Mouse (Mus musculus) embryonic facial prominence, embryonic 15.5 days (tissue): ENCODE measurements around the gene Mllt3. TPM values are rescaled to one million over a fixed set of nuclear protein-coding genes. Genes with fewer than 3 reads are reported as not detected.

ENCODE experiments used
- ATAC-seq: fragments of 200-750 bp; cut with Nextera tagmentation; 2 replicates; pipeline ENCODE4 v1.8.0; 2017; ENCODE audit warnings: low read depth, moderate TSS enrichment; ENCODE audit not compliant: insufficient number of reproducible peaks, low FRiP score, low TSS enrichment
- H3K27ac ChIP-seq: fragments of 300-500 bp; sonication (generic); replicated peaks from 2 replicates; pipeline ENCODE4 v1.5.1; 2015; ENCODE audit warnings: mild to moderate bottlenecking, inconsistent platforms
- H3K27me3 ChIP-seq: fragments of 300-500 bp; sonication (generic); 2 replicates; pipeline ENCODE4 v1.6.1; 2015; ENCODE audit warnings: inconsistent platforms
- H3K36me3 ChIP-seq: fragments of 300-500 bp; sonication (generic); 2 replicates; pipeline ENCODE4 v1.6.1; 2015; ENCODE audit warnings: mild to moderate bottlenecking, inconsistent platforms
- H3K4me1 ChIP-seq: fragments of 300-500 bp; sonication (generic); 2 replicates; pipeline ENCODE4 v1.6.1; 2015; ENCODE audit warnings: inconsistent platforms
- H3K4me2 ChIP-seq: fragments of 300-500 bp; sonication (generic); replicated peaks from 2 replicates; pipeline ENCODE4 v1.6.1; 2015; ENCODE audit warnings: mild to moderate bottlenecking, inconsistent platforms
- H3K4me3 ChIP-seq: fragments of 300-500 bp; sonication (generic); replicated peaks from 2 replicates; pipeline ENCODE4 v1.5.1; 2015; ENCODE audit warnings: mild to moderate bottlenecking, inconsistent platforms
- H3K9ac ChIP-seq: fragments of 300-500 bp; sonication (generic); 2 replicates; pipeline ENCODE4 v1.6.1; 2015; ENCODE audit warnings: inconsistent platforms
- H3K9me3 ChIP-seq: fragments of 300-500 bp; sonication (generic); replicated peaks from 2 replicates; pipeline ENCODE4 v1.6.1; 2016; ENCODE audit warnings: inconsistent platforms
- WGBS: fragments of 180-500 bp; shearing (Covaris S2); methylation state at CpG from one replicate; pipeline ENCODE4 v1.1.7; 2015; 5-methylcytosine and 5-hydroxymethylcytosine counted together
- polyA plus RNA-seq: library from polyadenylated mRNA; unstranded; fragments of >200 nt; fragmentation: Nextera tagmentation; extraction: Ambion mirVana; gene quantifications from 2 replicates; pipeline ENCODE4 v1.2.1, GENCODE M21; 2015

The Mllt3 gene
- polyA plus RNA-seq, 1 experiment from 2014 or later, result 56.4 TPM

DNA sequence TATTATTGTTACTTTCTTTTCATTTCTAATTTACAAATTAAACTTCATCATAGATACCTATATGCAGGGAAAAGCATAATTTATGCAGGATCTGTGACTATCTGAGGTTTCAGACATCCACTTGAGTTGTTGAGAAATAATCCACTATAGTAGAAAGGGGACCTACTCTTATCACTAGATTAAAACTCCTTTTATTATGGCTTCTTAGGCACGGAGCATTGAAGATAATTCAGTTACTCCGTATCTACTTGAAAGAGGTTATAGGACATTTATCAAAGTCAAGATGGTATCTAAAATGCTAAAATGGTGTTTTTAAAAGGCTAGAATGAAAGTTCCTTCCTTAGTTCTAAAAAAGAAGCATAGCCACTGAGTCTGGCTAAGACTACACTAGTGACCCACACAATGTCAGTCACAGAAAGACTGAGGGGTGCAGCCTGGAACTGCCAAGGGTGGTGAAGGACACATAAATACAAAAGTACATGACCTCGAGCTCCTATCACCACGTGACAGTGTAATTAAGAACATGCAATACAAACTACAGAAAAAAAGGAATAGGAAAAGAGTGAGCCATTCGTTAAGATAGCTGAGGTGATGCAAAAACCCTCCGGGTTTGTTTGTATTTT, 127.9 kb downstream of the Mllt3 start:
- Histone ChIP-seq H3K36me3 (no peaks in the 10 kb centered on the region), H3K4me3 (no peak overlapping the region), H3K4me1 (no peaks in the 10 kb centered on the region), H3K4me2 (no peak overlapping the region), H3K9ac (no peak overlapping the region), H3K9me3 (no peaks in the 10 kb centered on the region), H3K27me3 (no peaks in the 10 kb centered on the region), H3K27ac (no peak overlapping the region)
- 79% methylated on average over 6 of the region's 6 CpGs for WGBS
- ATAC-seq, result no peak

DNA sequence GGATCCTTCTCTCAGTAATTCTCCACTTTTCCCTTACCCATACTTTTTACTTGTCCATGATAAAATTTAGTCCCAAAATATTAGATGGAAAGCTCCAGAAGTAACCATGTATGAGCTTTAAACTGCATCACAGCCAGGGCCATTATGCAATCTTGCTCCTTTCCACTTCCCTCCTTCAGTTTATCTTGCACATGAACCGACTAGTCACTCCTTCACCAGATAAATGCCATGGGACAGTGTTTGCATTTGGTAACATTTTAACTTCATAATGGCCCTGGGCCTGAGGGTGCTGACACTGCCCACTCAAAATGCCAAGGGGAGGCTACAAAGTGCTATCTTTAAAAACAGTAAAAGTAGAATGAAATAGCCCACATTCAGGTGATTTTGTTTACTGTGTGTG, 128.4 kb downstream of the Mllt3 start:
- Histone ChIP-seq H3K36me3 (no peaks in the 10 kb centered on the region), H3K9ac (no peak overlapping the region), H3K27me3 (no peaks in the 10 kb centered on the region), H3K27ac (no peak overlapping the region), H3K4me3 (no peak overlapping the region), H3K9me3 (no peaks in the 10 kb centered on the region), H3K4me2 (no peak overlapping the region), H3K4me1 (no peaks in the 10 kb centered on the region)
- ATAC-seq, result no peak
- 62% methylated on average over 1 of the region's 1 CpGs for WGBS

DNA sequence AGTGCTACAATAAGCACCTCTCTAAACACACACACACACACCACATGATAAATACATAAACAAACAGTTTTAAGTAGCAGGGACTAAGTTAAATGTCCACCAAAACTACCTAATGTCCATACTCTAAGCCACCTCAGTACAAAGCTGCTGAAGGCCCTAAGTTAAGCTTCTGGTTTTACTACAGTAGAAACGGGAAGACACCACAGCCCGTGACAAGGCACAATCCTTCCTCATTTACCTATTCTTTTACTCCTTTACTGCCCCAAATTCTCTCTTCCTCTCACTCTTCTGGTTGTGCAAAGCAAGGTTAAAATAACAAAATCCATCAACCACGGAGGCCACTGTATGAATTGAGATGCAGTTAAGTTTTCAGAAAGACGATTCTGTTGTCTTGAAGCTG, 130.6 kb downstream of the Mllt3 start:
- no peak overlapping the region for H3K9ac ChIP-seq
- H3K9me3 ChIP-seq, result no peaks in the 10 kb centered on the region
- no peaks in the 10 kb centered on the region for H3K36me3 ChIP-seq
- H3K4me2 ChIP-seq, result no peak overlapping the region
- H3K27me3 ChIP-seq, result no peaks in the 10 kb centered on the region
- H3K4me3 ChIP-seq, result no peak overlapping the region
- ATAC-seq, result no peak
- no peaks in the 10 kb centered on the region for H3K4me1 ChIP-seq
- 85% methylated on average over 4 of the region's 4 CpGs for WGBS
- no peak overlapping the region for H3K27ac ChIP-seq

DNA sequence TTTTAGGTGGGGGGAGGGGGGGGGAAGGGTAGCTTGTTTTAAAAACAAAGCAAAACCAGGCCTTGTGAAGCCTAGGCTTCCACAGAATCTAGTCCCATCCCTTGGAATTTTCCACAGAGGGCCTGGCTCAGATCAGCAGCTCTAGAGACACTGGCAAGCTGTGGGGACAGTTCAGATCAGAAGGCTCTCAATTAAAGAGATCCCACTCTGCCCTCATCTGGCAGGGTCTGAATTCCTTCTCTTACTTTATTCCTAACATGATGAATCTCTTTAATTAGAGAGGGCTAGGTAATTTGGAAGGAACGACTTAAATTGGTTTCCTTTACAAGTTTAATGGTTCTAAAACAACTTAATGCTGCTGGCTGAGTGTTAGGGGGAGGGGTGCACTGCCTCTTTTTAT, 132.0 kb downstream of the Mllt3 start:
- H3K4me1 ChIP-seq, result no peaks in the 10 kb centered on the region
- H3K4me2 ChIP-seq, result no peak overlapping the region
- no peak overlapping the region for H3K27ac ChIP-seq
- no peaks in the 10 kb centered on the region for H3K27me3 ChIP-seq
- H3K9ac ChIP-seq, result no peak overlapping the region
- no peak for ATAC-seq
- no peak overlapping the region for H3K4me3 ChIP-seq
- WGBS, result 14% methylated on average over 1 of the region's 1 CpGs
- no peaks in the 10 kb centered on the region for H3K36me3 ChIP-seq
- H3K9me3 ChIP-seq, result no peaks in the 10 kb centered on the region

DNA sequence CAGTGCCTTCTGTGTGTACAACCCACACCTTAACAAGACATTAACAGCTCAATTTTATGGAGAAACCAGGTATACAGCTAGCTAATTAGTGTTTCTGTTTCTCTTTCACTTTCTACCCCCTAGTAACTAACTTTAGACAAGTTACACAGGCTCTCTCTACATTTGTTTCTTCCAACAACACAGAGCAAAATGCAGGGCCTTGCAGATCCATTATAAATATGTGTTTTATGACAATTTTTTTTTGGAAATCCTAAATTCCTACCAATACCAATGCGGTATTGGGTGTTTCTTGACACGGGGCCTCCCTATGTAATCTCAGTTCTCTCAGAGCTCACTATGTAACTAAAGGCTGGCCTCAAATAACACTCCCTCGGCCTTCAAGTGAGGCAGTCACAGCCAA, 139.7 kb downstream of the Mllt3 start:
- Histone ChIP-seq H3K9ac (no peak overlapping the region), H3K36me3 (no peaks in the 10 kb centered on the region), H3K4me2 (no peak overlapping the region), H3K4me1 (no peaks in the 10 kb centered on the region), H3K9me3 (no peaks in the 10 kb centered on the region), H3K4me3 (no peak overlapping the region), H3K27ac (no peak overlapping the region), H3K27me3 (no peaks in the 10 kb centered on the region)
- WGBS, result 79% methylated on average over 3 of the region's 3 CpGs
- ATAC-seq, result no peak

DNA sequence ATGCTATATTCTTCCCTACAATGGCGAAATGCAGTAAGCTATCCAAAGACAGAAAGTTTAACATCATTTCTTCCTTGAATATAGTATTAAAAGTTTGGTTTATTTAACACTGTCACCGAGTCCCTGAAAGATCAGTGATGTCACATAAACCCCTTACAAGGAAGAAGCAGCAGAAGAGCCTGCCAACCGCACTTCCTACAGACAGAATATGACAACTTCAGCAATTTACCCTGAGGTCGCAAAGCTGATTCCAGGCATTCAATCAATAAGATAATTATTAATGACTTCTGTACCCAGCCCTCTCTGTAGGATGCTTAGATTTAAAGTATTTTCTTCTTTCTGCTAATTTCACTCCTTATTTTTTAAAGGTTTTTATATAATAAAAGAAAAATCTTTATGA, 140.2 kb downstream of the Mllt3 start:
- H3K9ac ChIP-seq, result no peak overlapping the region
- no peaks in the 10 kb centered on the region for H3K27me3 ChIP-seq
- H3K36me3 ChIP-seq, result no peaks in the 10 kb centered on the region
- H3K9me3 ChIP-seq, result no peaks in the 10 kb centered on the region
- H3K27ac ChIP-seq, result no peak overlapping the region
- no peak overlapping the region for H3K4me2 ChIP-seq
- 77% methylated on average over 4 of the region's 4 CpGs for whole genome bisulfite sequencing
- no peak for ATAC-seq
- H3K4me1 ChIP-seq, result no peaks in the 10 kb centered on the region
- no peak overlapping the region for H3K4me3 ChIP-seq

DNA sequence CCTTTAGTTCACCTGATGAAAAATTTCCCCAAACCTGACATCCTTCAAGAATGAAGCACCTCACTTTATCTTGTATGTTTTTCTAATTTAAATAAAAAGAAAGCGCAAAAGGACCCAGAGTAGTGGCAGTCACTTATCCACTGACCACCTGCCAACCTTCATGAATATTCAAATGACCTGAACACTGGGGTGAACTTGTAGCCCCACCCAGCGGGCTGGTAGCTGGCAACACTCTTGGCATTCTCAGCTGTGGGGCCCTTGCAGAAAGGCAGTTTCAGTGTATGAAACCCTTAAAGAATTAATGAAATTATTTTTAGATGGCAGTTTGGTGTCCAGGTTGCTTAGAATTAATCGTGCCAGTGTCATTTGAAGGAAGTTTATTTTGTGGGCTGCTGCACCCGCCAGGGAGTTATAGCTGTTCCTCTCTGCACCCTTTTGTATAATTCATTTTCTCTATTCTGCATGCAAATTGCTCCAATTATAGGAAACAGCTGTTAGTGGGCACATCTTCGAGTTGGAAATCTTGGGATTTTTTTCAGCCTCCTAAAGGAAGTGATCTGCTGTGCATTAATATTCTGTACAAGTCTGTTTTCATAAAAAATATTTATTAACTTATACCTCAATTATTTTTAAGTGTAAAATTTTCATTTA, 149.8 kb downstream of the Mllt3 start:
- Histone ChIP-seq H3K9ac (no peak overlapping the region), H3K9me3 (no peaks in the 10 kb centered on the region), H3K4me2 (no peak overlapping the region), H3K4me3 (no peak overlapping the region), H3K27ac (no peak overlapping the region), H3K36me3 (no peaks in the 10 kb centered on the region), H3K27me3 (no peaks in the 10 kb centered on the region), H3K4me1 (no peaks in the 10 kb centered on the region)
- WGBS, result 54% methylated on average over 5 of the region's 5 CpGs
- no peak for ATAC-seq

DNA sequence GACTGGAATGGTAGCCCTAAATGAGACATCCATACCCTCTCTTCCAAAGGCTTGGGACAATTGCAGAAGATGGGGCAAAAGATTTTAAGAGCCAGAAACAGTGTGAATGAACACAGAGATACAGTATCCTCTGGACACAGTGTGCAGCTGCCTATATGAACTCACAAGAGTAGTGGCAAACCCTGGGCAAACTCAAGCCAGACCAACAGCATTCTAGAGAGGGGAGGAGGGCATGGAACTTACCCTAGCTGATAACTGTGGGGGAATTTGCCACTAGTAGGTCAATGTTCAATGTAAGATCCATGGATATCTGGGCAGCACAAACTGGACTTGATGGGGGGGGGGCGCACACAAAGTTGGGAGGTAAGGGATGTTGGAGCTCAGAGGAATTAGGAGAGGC, 151.2 kb downstream of the Mllt3 start:
- ATAC-seq, result no peak
- Histone ChIP-seq H3K9ac (no peak overlapping the region), H3K9me3 (no peaks in the 10 kb centered on the region), H3K4me3 (no peak overlapping the region), H3K27me3 (no peaks in the 10 kb centered on the region), H3K4me2 (no peak overlapping the region), H3K27ac (no peak overlapping the region), H3K36me3 (no peaks in the 10 kb centered on the region), H3K4me1 (no peaks in the 10 kb centered on the region)
- WGBS, result 100% methylated on average over 1 of the region's 1 CpGs

DNA sequence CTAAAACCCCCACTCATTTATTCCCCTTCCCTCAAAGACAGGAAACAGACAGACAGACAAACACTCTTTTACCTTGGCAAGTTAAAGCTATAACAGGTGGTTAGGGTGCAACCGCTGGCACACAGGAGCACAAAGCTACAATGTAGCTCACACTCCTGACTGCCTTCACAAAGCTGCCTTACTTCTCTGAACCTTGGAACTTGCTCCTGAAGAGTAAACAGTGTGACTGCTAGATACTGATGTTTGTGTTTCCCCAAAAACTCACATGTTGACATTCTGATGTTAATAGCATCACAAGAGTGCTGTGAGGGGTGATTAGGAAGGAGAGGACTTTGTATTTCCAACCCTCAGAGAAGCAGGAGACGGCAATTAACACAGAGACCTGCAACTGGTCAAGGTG, 151.6 kb downstream of the Mllt3 start:
- Histone ChIP-seq H3K4me1 (no peaks in the 10 kb centered on the region), H3K4me2 (no peak overlapping the region), H3K4me3 (no peak overlapping the region), H3K9ac (no peak overlapping the region), H3K9me3 (no peaks in the 10 kb centered on the region), H3K36me3 (no peaks in the 10 kb centered on the region), H3K27me3 (no peaks in the 10 kb centered on the region), H3K27ac (no peak overlapping the region)
- ATAC-seq, result no peak
- WGBS, result 93% methylated on average over 2 of the region's 2 CpGs

DNA sequence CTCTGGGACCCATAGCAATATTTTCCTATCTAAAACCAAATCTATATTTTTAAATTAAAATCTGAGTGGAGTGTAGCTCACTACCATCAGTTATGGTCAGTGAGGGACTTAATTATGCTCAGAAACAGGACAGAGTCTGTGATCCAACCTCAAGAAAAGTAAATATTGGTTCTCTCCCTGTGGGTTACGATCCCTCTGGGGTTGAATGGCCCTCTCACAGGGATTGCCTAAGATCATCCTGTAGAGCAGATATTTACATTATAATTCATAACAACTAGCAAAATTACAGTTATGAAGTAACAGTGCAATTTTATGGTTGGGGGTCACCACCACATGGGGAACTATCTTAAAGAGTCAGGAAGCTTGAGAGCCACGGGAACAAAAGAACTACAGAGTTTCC, 152.9 kb downstream of the Mllt3 start:
- no peak overlapping the region for H3K4me2 ChIP-seq
- no peak overlapping the region for H3K9ac ChIP-seq
- H3K36me3 ChIP-seq, result no peaks in the 10 kb centered on the region
- no peak for ATAC-seq
- H3K4me1 ChIP-seq, result no peaks in the 10 kb centered on the region
- 82% methylated on average over 2 of the region's 2 CpGs for WGBS
- no peak overlapping the region for H3K4me3 ChIP-seq
- no peak overlapping the region for H3K27ac ChIP-seq
- H3K27me3 ChIP-seq, result no peaks in the 10 kb centered on the region
- H3K9me3 ChIP-seq, result no peaks in the 10 kb centered on the region

DNA sequence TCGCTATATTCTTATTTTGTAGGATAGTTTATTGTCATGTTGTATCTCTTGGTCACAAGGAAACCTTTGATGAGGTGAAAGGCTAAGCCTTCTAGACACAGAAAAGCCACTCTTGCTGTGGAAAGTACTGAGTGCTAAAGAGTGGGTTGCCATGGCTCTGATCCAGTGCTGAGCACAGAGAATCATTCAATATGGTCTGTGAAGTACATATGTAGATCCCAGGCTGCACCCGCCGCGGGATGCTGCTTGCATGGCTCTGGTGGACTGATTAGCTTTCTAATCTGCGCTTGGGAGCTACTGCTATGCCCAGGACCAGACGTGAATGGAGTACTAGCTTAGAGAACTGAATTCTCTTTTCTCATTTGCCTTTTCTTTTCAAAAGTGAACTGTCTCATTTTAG, 154.5 kb downstream of the Mllt3 start:
- ATAC-seq, result no peak
- Histone ChIP-seq H3K27ac (no peak overlapping the region), H3K4me3 (no peak overlapping the region), H3K9ac (no peak overlapping the region), H3K4me2 (no peak overlapping the region), H3K27me3 (no peaks in the 10 kb centered on the region), H3K36me3 (no peaks in the 10 kb centered on the region), H3K4me1 (no peaks in the 10 kb centered on the region), H3K9me3 (no peaks in the 10 kb centered on the region)
- WGBS, result 80% methylated on average over 6 of the region's 6 CpGs

DNA sequence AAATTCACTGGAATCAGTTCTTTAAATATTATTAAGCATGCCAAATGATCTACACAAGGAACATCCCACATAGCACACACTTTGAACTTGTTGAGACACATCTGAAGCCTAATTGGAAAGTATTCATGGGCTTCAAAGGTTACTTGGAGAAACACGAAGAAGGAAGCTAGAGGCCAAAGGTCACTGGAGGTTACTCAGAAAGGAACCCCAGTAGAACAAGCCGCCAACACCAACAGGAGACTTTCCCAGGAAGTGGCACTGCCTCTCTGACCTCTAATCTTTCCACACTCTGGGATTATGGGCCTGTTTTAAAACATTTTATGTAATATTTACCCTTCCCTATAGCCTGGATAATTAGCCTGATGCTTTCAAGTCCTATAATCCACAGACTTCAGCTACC, 162.6 kb downstream of the Mllt3 start:
- peaks cover 7% of the 10 kb centered on the region; the same call in 1 of the 2 replicates for H3K4me1 ChIP-seq
- H3K9me3 ChIP-seq, result no peaks in the 10 kb centered on the region
- no peak overlapping the region for H3K4me3 ChIP-seq
- ATAC-seq, result no peak
- 26% methylated on average over 2 of the region's 2 CpGs for WGBS
- H3K36me3 ChIP-seq, result no peaks in the 10 kb centered on the region
- no peak overlapping the region for H3K27ac ChIP-seq
- no peaks in the 10 kb centered on the region for H3K27me3 ChIP-seq
- H3K4me2 ChIP-seq, result no peak overlapping the region
- H3K9ac ChIP-seq, result no peak overlapping the region
